Mouse (Mus musculus) frontal cortex, postnatal 36 days (tissue): Measurements from ENCODE around the gene Inafm2.

Experiments
- DNase-seq, 2 experiments: peaks; one replicate each; pipeline ENCODE4 v3.0.0; 2022; ENCODE audit warnings: low spot score in 2 of 2

Gene Inafm2

DNA sequence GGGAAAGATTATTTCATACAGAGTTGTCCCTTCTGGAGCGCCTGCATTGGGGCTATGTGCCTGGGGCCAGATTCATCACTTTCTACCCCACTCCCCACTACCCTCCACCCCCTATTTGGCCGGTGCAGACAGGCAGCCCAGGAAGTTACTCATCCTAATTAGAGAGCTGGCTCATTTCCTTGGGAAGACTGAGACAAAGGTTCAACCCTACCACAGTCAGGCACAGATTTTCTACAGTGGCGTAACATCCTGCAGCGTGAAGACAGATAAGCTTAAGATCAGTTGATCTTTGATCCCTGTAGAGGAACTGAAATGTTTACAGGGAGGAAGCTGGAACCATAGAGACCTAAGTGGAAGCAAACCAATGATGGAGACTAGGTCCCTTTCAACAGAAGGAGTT is 36.7 kb downstream of the Inafm2 start:
- DNase-seq = no peak

DNA sequence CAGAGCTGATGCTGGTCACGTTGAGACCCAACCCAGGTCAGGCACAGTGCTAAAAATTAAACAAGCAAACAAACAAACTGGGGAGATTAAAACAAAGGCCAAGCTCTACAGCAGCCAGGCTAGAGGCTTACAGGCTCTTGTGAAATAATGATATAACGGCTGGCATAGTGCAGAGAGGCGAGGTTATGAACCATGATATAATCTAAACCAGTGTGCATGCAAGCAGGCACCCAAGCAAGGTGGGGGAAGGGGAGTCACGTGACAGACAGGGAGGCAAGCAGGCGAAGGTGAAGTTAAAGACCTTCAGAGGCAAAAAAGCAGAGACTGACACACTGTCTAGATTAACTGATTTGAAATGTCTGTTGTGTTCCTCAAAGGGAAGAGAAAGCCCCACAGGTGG is 37.5 kb downstream of the Inafm2 start:
- no peak for DNase-seq

DNA sequence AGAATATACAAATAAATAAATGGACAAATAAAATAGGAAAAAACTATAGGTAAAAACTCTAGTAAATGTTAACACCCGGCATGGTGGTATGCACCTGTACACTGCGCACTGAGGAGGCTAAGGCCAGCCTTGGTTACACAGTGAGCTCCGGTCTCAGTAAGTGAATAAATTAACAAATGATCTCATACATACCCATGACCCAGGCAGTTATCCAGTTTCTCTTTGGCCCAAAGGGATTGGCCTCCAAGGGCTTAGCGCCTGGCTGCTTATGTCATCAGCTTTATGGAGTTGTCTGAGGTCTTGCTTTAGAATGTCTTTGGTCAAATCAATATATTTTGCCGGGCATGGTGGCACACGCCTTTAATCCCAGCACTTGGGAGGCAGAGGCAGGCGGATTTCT is 38.1 kb downstream of the Inafm2 start:
- DNase-seq = no peak

DNA sequence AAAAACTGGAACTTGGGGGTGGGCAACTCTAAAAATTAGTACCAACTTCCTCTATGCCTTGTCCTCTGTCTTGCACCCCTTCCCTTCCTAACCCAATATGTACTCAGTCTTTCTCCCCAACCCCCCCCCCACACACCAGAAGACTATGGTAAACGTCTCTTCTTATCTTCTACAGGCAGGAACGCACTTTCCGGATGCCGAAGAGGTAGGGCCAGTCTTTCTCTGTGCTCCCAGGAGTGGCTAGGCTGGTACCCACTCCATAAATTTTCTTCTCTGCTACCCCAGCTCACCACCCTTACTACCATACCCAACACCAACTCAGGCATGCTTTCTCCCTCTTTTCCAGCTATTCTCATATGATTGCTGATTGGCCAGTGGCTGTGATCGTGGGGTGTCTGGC is 41.0 kb downstream of the Inafm2 start:
- DNase-seq = no peak

DNA sequence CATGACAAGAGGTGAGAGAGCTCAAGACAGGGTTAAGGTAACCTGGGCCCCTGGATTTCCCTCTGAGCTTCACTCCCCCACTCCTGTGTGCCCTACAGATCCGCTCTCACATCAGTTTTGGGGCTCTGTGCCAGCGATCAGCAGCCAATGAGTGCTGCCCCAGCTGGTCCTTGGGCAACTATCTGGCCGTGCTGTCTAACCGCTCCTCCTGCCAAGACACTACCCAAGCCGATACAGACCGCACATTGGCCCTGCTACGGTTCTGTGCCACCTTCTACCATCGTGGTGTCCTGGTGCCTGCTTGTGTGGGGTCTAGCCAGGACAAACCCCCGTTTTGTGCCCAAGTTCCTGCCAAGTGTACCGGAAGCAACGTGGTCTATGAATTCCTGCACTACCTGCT is 43.9 kb downstream of the Inafm2 start:
- no peak for DNase-seq

DNA sequence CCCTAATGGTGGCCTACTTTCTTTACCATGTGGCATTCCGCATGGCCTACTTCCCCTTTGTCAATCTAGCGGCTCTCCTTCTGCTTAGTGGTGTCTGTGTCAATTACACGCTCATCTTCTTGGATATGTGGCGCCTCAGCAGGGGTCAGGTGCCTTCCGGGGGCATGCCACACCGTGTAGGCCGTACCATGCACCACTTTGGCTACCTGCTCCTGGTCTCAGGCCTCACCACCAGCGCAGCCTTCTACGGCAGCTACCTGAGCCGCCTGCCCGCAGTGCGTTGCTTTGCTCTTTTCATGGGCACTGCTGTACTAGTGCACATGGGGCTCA is 44.6 kb downstream of the Inafm2 start:
- no peak for DNase-seq

DNA sequence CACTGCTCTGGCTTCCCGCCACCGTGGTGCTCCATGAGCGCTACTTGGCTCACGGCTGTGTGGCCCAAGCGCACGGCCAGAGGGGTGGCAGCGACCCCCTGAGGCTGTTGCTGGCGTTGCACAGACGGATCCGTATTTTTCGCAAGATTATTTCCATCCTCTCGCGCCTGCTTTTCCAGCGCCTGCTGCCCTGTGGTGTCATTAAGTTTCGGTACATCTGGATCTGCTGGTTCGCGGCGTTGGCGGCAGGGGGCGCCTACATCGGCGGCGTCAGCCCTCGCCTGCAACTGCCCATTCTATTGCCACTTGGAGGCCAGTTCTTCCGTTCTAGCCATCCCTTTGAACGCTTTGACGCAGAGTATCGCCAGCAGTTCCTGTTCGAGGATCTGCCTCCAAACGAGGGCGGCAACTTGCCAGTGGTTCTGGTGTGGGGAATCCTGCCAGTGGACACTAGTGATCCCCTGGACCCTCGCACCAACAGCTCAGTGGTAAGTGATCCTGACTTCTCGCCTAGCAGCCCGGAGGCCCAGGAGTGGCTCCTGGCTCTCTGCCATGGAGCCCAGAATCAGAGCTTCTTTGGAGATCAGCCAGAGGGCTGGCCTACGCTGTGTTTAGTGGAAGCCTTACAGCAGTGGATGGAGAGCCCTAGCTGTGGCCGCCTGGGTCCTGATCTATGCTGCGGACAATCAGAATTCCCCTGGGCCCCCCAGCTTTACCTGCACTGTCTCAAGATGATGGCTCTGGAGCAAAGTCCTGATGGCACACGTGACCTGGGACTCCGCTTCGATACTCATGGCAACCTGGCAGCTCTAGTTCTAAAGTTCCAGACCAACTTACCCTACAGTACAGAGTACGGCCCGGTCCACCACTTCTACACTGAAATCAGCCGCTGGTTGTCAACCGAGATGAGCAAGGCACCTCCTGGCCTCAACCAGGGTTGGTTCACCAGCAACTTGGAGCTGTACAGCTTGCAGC is 45.3 kb downstream of the Inafm2 start:
- DNase-seq = peak in 1 of 2 experiments; percentile 57

DNA sequence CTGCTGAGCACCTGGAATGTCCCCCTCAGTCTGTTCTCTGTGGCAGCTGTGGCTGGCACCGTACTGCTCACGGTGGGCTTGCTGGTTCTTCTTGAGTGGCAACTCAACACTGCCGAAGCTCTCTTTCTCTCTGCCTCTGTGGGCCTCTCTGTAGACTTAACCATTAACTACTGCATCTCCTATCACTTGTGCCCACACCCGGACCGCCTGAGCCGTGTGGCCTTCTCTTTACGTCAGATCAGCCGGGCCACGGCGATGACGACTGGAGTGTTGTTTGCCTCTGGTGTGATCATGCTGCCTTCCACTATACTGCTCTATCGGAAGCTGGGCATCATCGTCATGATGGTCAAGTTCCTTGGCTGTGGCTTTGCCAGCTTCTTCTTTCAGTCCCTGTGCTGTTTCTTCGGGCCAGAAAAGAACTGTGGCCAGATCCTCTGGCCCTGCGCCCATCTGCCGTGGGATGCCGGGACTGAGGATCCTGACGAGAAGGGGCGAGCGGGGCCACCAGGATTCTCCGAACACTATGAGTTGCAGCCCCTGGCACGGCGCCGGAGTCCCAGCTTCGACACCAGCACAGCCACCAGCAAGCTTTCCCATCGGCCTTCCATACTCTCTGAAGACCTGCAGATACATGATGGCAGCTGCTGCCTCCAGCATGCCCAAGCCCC is 46.2 kb downstream of the Inafm2 start:
- no peak for DNase-seq

DNA sequence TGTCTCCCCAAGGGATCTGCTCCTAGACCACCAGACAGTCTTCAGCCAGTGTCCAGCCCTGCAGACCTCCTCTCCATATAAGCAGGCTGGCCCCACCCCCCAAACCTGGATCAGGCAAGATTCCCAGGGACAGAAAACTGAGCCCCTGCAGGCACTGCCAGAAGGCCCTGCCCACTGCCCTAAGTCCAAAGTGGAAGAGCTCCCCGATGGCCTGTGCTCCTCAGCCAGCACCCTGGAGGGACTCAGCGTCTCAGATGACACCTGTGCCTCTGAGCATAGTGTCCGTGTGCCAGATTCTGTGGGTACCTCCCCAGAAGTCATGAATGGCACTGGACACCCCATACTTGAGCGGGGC is 46.7 kb downstream of the Inafm2 start:
- DNase-seq = no peak

DNA sequence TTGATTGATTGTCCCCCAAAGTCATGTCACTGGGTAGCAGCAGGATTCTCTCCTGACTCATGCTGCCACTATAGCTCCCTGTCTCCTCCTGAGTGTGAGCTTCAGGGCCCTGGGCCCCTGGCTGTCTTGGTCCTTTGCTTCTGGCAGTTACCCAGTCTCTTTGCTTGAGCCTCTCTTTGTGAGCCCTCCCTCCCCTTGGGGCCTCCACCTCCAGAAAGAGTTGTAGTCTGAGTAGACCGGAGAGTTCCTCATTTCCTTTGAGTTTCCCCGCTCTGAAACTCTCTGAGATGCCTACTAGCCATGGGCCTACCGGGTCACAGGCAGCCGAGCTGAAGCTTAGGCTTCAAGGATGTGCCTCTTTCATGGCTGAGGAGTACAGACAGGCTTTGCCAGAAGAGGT is 48.1 kb downstream of the Inafm2 start:
- DNase-seq = no peak
